Mouse (Mus musculus): ENCODE data around the gene Gm5134.
A peak's percentile ranks its signal among the peaks of the same experiment; 100 is the strongest.

Gm5134 gene

DNA sequence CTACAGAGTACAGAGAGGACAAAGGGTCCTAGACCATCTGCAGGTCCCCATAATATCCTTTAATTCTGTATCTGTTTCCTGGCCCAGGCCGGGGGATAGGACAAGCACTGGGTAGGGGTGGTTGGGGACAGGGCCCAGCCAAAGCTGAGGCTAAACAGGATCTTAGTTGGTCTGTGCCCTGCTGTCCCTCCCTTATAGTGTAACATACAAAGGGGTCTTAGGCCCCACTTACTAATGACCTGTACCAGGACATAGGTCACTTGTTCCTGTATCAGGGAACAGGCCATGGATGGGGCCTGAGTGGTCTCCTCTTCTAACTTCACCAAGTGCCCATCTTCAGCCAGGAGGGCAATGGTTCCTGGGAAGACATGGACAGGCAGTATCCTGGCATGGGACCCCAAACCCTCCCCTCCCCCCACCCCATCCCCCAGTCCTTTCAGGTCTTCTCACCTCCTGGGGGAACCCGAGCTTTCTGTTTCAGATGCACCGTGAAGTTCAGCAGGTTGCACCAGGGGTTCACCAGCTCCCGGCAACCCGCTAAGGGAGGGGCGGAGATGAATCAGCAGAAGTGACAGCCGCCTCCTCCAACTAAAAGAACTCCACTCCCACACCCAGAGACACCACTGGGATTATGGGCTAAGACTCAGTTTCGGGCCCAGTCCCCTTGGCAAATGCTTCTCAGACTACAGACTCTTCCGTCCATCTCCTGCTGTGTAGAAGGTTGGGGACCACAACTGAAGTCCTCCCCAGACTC is 14.7 kb upstream of the Gm5134 start:
- peak; percentile 41 for DNase-seq (ENCODE audit: low read depth, low spot score)

DNA sequence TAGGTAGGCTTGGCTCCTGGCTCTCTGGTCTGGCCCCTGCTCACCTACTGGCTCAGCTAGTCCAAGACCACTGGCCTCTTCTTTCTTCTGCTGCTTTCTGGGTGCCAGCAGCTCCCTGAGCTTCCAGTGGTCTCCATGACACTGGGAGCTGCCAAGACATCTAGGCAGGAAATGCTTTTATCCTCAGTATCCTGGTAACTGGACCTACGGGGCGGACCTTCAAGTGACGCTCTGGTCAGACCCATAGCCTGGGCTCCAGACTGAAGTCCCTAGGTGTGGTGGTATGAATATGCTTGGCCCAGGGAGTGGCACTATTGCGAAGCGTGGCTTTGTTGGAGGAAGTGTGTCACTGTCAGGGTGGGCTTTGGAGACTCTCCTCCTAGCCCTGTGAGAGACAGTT is 13.8 kb upstream of the Gm5134 start, which contains the start of gene Gm867:
Gm867 (minus strand) TSS at position 153 of the 400 bp plus-strand sequence.
- DNase-seq (ENCODE audit: low read depth, low spot score) = no peak

DNA sequence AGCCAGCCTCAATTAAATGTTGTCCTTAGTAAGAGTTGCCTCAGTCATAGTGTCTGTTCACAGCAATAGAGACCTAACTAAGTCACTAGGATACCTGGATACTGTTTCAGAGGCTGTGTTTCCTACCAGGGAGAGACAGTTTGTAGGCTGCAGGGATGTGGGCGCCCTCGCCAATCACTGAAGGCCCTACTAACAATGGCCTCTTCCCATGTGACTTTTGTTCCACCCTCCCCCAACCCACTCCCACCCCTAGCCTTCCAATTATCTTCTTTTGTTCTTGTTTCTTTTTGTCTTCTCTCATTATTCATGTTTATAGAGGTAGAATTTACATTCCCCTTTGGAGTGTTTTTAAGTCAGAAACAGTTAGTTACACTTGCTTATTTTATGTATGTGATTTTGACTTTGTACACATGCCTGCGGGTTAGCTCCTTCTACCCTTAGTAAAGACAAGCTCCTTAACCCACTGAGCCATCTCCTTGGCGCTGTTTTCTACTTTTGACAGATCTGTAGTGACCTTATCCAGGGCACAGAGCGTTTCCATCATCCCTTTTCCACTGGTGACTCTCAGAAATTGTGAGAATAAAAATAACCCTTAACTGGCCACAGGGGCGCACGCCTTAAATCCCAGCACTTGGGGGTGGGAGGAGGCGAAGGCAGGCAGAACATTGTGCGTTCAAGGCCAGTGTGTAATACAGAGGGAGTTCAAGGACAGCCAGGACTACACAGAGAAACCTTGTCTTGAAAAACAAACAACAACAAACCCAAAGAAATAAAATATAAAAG is 13.1 kb upstream of the Gm5134 start:
- DNase-seq (ENCODE audit: low read depth, low spot score) = peak; percentile 59

DNA sequence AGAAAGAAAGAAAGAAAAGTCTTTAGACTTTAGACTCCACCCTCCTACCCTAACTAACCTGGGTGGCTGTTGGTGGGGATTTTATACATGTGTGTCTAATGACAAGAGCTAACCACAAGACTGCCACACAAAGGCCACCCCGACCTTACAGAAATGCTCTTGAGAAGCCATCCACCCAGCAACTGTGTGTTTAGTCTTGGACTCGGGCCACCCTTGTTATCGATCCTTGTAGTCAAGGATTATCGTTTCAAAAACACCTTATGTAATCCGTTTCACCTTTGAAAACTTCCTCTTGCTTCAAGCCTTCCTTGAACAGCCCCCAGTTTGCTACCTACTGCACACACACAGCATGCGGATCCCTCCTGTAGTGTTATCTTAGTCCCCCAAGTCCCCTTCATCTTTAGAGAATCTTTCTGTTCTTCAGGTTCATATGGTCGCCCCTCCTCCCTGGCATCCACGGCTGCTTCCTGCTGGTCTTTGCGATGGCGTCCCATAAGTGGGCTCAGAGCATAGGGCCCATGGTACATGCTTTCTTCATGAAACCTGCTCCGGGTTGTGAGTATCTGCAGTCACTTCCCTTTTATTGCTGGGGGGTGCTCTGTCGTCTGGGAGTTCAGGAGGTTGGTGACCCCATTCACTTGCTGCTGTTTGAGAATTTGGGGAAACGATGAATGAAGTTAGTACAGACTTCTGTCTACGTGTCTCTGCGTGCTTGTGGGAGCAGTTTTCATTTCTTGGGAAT is 11.4 kb upstream of the Gm5134 start, which contains the start of gene Vpreb3:
Vpreb3 (plus strand) TSS at position 322 of the 742 bp plus-strand sequence.
- DNase-seq (ENCODE audit: low read depth, low spot score) = no peak

GRCm38 (mm10) chr10:75944066-75944772 is 10.1 kb upstream of the Gm5134 start:
- DNase-seq (ENCODE audit: low read depth, low spot score) = no peak

DNA sequence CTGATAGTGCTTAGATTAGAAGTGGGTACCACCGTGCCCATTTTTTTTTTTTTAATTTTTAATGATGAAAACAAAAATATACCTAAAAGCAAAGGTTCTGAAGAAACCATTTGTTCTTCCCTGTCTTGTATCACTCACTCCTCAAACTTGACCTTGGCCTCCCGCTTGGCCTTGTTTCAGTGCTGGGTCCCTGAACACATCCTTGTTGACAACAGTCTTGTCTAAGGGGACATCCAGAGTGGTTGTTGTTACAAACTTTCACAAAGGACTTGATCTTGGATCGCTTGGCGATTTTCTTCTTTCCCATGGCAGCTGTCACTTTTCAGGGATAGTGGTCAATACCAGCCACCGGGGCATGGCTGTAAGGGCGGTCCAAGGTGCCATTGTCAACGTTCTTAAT is 9.1 kb upstream of the Gm5134 start:
- DNase-seq (ENCODE audit: low read depth, low spot score) = no peak

- DNase-seq (ENCODE audit: low read depth, low spot score) = peak; percentile 39
Measured at GRCm38 (mm10) chr10:75945896-75946295, 8.4 kb upstream of the Gm5134 start.

DNA sequence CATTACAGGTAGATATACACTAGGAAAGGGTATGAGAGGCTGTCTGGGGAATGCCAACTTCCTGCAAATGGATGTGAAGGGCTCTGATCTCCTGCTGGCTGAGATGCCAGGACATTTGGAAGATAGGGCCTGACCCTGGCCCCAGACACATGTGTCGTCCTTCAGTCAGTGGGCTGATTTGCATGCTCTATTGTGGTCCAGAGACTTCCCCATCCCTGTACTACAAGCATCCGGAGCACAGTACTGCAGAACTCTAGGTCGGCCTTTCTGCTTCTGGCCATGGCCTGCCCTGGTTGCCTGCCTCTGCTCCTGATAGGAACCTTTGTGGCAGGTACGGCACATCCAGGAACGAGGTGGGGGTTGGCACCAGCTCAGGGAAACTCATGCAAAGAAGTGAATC is 6.2 kb upstream of the Gm5134 start:
- DNase-seq (ENCODE audit: low read depth, low spot score) = no peak

- DNase-seq (ENCODE audit: low read depth, low spot score) = no peak
Measured at GRCm38 (mm10) chr10:75949053-75950045, 5.0 kb upstream of the Gm5134 start.

GRCm38 (mm10) chr10:75950791-75951210 is 3.5 kb upstream of the Gm5134 start:
- DNase-seq (ENCODE audit: low read depth, low spot score) = peak; percentile 60

DNA sequence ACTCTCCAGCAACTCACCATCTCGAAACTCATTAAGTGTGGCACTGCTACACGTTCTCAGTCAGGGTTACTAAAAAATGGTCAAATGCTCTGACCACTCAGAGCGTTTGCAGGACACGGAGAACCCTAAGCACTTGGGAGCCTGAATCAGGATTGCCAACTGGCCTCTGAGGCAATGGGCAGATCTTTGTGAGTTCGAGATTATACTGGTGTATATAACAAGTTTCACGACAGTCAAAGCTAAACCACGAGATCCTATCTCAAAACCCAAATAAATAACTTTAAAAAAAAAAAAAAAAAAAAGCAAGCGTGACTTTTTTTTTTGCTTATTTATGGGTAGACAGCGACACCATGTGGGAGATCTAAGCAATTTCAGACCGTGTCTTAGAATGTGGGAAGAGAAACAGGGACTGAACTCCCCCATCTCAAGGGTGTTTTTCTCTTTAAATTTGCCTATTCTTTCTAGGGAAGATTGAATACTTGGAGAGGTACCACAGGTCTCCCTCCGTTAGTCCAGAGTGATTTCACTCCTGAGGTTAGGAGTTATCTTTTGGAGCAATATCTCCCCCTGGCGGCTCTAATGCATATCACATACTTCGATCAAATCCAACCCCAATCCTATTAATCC is 2.8 kb upstream of the Gm5134 start:
- peak; percentile 71 for DNase-seq (ENCODE audit: low read depth, low spot score)

DNA sequence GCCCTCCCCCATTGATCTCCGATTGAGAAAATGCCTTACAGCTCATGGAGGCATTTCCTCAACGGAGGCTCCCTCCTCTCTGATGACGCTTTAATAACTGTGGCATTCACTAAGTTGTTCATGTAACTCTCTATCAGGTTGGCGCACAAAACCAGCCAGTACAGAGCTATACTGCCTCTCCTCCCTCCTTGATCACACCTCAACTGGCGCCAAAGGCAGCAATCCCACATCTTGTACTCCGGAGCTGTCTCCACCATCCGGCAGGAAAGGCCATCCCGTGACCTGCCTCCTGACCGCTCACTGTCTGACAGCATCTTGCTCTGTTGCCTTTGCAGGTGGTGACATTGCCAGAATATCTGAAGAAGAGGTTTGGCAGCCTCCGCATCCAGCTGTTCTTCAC is 19.5 kb downstream of the Gm5134 start:
- no peak for DNase-seq (ENCODE audit: low read depth, low spot score)

- peak; percentile 88 for DNase-seq (ENCODE audit: low read depth, low spot score)
Measured at GRCm38 (mm10) chr10:75975216-75975615, 20.9 kb downstream of the Gm5134 start.

GRCm38 (mm10) chr10:75978119-75978834 is 24.0 kb downstream of the Gm5134 start:
- no peak for DNase-seq (ENCODE audit: low read depth, low spot score)

DNA sequence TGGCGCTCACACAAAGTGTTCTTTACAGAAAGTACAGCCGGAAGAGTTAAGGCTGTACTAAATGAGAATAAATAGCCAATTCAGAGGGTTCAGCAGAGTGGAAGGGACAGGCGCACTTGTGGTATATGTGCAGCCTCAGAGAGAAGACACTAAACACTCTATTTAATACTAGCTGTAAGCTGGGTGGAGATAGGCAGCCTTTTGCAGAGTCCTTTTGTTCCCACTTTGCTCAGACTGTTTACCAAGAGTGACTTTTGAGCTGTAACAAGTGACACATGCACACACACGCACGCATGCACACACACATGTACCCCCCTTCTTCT is 24.5 kb downstream of the Gm5134 start:
- DNase-seq (ENCODE audit: low read depth, low spot score) = no peak

- DNase-seq (ENCODE audit: low read depth, low spot score) = no peak
Measured at GRCm38 (mm10) chr10:75979432-75979831, 25.1 kb downstream of the Gm5134 start.

DNA sequence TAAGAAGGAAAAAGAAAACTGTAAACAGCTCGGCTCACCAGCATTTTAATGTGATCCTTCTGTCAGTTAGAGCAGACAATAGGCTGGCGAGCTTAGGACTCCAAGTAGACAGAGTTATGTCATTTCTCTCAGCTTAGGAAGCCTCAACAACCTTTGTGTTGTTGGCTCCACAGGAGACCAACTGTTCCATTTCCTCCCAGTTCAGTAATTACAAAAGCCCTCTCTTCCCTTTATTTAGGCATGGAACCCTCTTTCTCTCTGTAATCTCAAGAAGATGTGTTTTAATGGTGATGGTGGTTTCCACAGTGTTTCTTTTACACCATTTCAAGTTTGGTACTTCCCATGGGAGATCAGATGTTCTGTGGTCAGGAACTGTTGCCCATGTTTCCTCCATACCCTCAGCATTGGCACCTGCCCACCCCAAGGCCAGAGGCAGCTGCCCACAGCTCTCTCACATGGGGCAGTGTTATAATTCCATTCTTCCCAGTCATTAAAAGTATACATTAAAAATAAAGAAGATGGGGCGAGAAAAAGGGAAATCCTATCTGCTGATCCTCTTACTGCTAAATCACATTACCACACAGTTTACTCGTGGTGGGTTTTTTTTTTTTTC is 36.2 kb downstream of the Gm5134 start:
- peak; percentile 65 for DNase-seq (ENCODE audit: low read depth, low spot score)

DNA sequence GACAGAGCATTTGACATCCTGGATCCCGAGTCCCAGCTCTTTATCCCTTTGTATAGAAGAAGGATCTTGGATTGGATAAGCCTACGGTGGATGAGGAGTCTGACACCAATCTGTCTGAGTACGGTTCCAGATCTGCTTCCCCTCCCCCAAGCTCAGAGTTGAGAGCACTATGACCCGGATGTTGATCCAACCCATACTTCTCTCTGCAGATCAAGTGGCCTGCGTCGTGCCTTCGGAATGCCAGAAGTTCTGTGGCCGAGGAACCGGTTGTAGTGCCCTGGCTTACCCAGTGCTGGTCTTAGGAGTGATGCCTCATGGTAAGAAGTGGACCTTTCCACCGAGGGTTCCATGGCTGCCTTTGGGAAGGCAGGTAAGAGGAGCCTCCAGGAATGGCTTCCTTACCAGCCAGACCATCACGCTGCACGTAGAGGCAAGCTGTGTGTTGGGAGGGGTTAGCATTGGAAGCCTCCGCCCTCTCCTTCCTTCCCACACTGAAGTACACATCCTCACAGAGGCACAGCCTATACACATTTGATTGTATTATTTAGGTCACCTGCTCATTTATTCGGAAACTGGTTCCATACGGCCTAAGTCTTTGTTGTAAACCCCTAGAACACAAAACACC is 39.4 kb downstream of the Gm5134 start:
- peak; percentile 87 for DNase-seq (ENCODE audit: low read depth, low spot score)

Measured in ZHBTc4 (cell line).